Mouse (Mus musculus) ES-Bruce4 (cell line): Measurements from ENCODE around the gene Wnt3a.

Experiments
- CTCF ChIP-seq: IDR thresholded peaks from one replicate; pipeline ENCODE4 v1.8.1; 2011; ENCODE audit warnings: low read depth, low read length
- EP300 ChIP-seq: IDR thresholded peaks from 2 replicates; pipeline ENCODE4 v1.6.1; 2011; ENCODE audit warnings: low read depth, low read length; ENCODE audit not compliant: insufficient read depth
- POLR2A ChIP-seq: IDR thresholded peaks from one replicate; pipeline ENCODE4 v1.8.1; 2011; ENCODE audit warnings: low read length; ENCODE audit not compliant: insufficient read depth

DNA sequence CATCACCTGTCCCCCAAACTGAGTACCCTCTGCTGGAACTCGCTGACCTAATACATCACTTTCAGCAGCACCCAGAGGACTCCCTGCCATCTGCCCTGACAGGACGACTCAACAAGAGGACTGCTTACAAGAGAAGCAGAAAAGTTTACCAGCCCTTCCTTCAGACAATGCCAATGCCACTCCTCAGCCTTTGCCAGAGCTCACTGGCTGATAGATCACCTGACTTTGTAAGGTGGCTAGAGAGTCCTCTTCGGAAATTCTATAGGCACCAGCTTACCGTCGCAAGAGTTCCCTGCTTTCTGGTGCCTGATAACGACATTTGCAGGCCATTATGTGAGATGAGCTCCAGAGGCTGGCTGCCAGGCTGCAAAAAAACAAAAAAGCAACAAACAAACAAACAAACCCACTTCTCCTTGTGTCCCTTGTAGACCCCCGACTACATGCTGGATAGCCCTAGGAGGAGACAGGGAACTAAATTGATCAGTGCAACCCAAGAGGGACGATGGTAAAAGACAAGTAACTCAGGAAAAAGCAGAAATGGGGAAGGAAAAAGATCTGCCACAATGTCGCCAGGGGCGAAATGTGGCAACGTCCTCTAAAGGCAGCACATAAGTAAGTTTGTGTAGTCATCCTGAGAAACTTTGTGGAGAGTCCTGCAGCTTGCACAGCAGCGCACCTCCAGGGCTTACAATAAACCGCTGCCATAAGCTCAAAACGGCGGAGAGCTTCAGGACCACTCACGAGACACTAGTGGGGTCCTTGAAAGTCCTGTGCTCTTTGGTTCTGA lies 89.1 kb downstream of the Wnt3a start:
- TF ChIP-seq CTCF (no peak), POLR2A (no peak), EP300 (no peak)
